Mouse (Mus musculus): ENCODE measurements around the gene Btbd35f19.
"Not testable (repeated sequence)": the region's sequence is repeated elsewhere in the genome, so short reads cannot be mapped to it uniquely, and the experiment has no call there.

Gene Btbd35f19

GRCm38 (mm10) chrX:31383818-31384217 is at the start of gene Btbd35f19:
Gene Btbd35f19 (minus strand): TSS chrX:31383918.
- not testable (repeated sequence) for DNase-seq (ENCODE audit: low spot score)

- not testable (repeated sequence) for DNase-seq (ENCODE audit: low spot score)
Observed at GRCm38 (mm10) chrX:31341924-31342323, 41.8 kb downstream of the Btbd35f19 start.

- not testable (repeated sequence) for DNase-seq (ENCODE audit: low spot score)
Observed at GRCm38 (mm10) chrX:31336154-31336553, 47.6 kb downstream of the Btbd35f19 start, which contains the start of gene Btbd35f26. Gene Btbd35f26 (plus strand): TSS chrX:31336454.

Data from c-Kit-positive CD71-positive TER-119-positive erythroid progenitor cells, embryonic 14.5 days (primary cell).